ENCODE assay signal across 26 mouse cellular contexts in the genomic region with DNA sequence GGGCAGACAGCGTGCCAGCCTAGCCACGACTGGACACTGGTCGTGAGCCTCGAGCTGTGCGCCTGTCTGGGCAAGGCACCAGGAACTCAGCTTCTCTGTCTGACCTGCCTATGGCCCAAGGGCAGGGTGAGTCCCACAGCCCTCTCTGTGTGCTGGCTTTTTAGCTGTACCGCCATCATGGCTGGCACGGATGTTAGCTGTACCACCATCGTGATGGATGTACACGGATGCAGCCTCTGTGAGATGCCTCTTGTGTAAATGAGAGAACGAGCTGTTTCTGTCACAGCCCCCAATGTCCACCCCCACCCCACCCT. TPM values are rescaled to one million over a fixed set of nuclear protein-coding genes. Genes with fewer than 3 reads are reported as not detected.
DNase-seq lines count a peak whose midpoint lies in the region; ATAC-seq and TF ChIP-seq lines count a peak whose summit lies in the region.
"Had no signal": no experiment of that assay in that cellular context is flagged by ENCODE, and none has a peak within 500 bp of the region (broad histone marks: within the 10 kb centered on the region; RNA-seq: fewer than 3 reads in every experiment).

No protein-coding gene starts in this region.

- no peak for ATAC-seq in activated CD4-positive, CD25-positive, alpha-beta regulatory T cell, adult 4 months
- ATAC-seq: forebrain, embryonic 15.5 days; hindbrain, postnatal 0 days; intestine, embryonic 16.5 days had no signal

- peak overlapping the region; percentile 70; the same call in 1 of the 2 replicates for H3K4me2 ChIP-seq in CH12.LX (ENCODE audit: insufficient read depth, low read depth, poor library complexity, severe bottlenecking)
- H3K4me2 ChIP-seq: embryonic facial prominence, embryonic 12.5 days; embryonic facial prominence, embryonic 15.5 days; forebrain, embryonic 12.5 days; forebrain, embryonic 15.5 days; heart, embryonic 13.5 days; hindbrain, embryonic 14.5 days had no signal

- H3K36me3 ChIP-seq in CH12.LX (replicated peaks in 1 of 2; ENCODE audit: control insufficient read depth in 1 of 2, insufficient read depth in 1 of 2, low read length in 1 of 2), result peaks cover 0 to 3% of the 10 kb centered on the region in 2 experiments
- H3K36me3 ChIP-seq: embryonic facial prominence, embryonic 12.5 days; embryonic facial prominence, embryonic 15.5 days; forebrain, embryonic 12.5 days; forebrain, embryonic 15.5 days; G1E; heart, embryonic 10.5 days; heart, embryonic 13.5 days had no signal

- H3K79me2 ChIP-seq in CH12.LX (replicated peaks; ENCODE audit: control insufficient read depth, extremely low read depth, insufficient read depth, poor library complexity, severe bottlenecking), result no peaks in the 10 kb centered on the region

- H3K4me1 ChIP-seq in CH12.LX (ENCODE audit: control insufficient read depth in 1 of 2, insufficient read depth in 2 of 2), result peaks cover 7 to 26% of the 10 kb centered on the region in 2 experiments; a peak in 3 of 4 replicates
- H3K4me1 ChIP-seq: embryonic facial prominence, embryonic 12.5 days; embryonic facial prominence, embryonic 15.5 days; forebrain, embryonic 12.5 days had no signal

- TF ChIP-seq CTCF in CH12.LX (conservative IDR thresholded peaks at IDR 0.05 in 1 of 2, IDR thresholded peaks at IDR 0.05 in 1 of 2; ENCODE audit: low read depth in 2 of 2, low read length in 2 of 2), result no peak

- no peak overlapping the region for H3K4me3 ChIP-seq in CH12.LX (replicated peaks in 1 of 3; ENCODE audit: low read depth in 2 of 3, low read length in 2 of 3, poor library complexity in 1 of 3)
- H3K4me3 ChIP-seq: embryonic facial prominence, embryonic 12.5 days; embryonic facial prominence, embryonic 15.5 days; forebrain, embryonic 12.5 days; forebrain, embryonic 15.5 days; heart, embryonic 10.5 days; heart, embryonic 13.5 days had no signal

- in situ Hi-C loops in CH12.LX (cut with MboI; ENCODE audit: low pct_ligation_motif_present, low pct_unique_long_range_greater_than_20kb, low sequenced_read_pairs), result loop anchor here (5.0 to 25.0 kb wide), 4 partner anchors 51 to 1271 kb away; a partner anchor contains a TSS

- TF ChIP-seq POLR2A in CH12.LX (IDR thresholded peaks at IDR 0.05; ENCODE audit: low read depth, low read length), result no peak

- DNase-seq in heart, adult 11 months, result peak; percentile 92
- DNase-seq in heart, adult 9 months (ENCODE audit: low spot score in 2 of 2), result no peak
- DNase-seq in CH12.LX (ENCODE audit: extremely low read depth), result no peak
- peak; percentile 8 for DNase-seq in T-cell, adult 2 months (ENCODE audit: low spot score)
- no peak for DNase-seq in gastrocnemius, postnatal 25 days
- DNase-seq: adrenal gland, adult 2 months; adrenal gland, postnatal 14 days; cerebellum, adult 18-20 months; cerebellum, adult 9-10 months; cerebellum, postnatal 25 days; gastrocnemius, postnatal 10 days; heart, adult 18-20 months; heart, postnatal 14 days; heart, postnatal 4 days; kidney, adult 2 months had no signal

- no peak for TF ChIP-seq RAD21 in CH12.LX (IDR thresholded peaks at IDR 0.05; ENCODE audit: low read depth, low read length)

- TF ChIP-seq EP300 in CH12.LX (IDR thresholded peaks at IDR 0.05; ENCODE audit: low read length), result no peak

- dilution Hi-C loops in CH12.LX (cut with MboI; ENCODE audit: extremely low pct_ligation_motif_present, extremely low pct_unique_long_range_greater_than_20kb, low sequenced_read_pairs), result no loop called here

- no peaks in the 10 kb centered on the region for H3K27me3 ChIP-seq in CH12.LX (replicated peaks)
- H3K27me3 ChIP-seq: embryonic facial prominence, embryonic 12.5 days; embryonic facial prominence, embryonic 15.5 days; forebrain, embryonic 12.5 days; forebrain, embryonic 15.5 days; heart, embryonic 13.5 days had no signal

- no peak overlapping the region for H3K9ac ChIP-seq in CH12.LX (ENCODE audit: insufficient read depth, low read depth)
- H3K9ac ChIP-seq: embryonic facial prominence, embryonic 12.5 days; embryonic facial prominence, embryonic 15.5 days; forebrain, embryonic 12.5 days; forebrain, embryonic 15.5 days; heart, embryonic 13.5 days; hindbrain, embryonic 14.5 days had no signal

- H3K27ac ChIP-seq in CH12.LX (ENCODE audit: insufficient read depth, low read depth), result peak overlapping the region; percentile 12; the same call in 1 of the 2 replicates
- H3K27ac ChIP-seq: embryonic facial prominence, embryonic 12.5 days; embryonic facial prominence, embryonic 15.5 days; forebrain, embryonic 12.5 days; heart, embryonic 10.5 days; heart, embryonic 13.5 days; hindbrain, embryonic 14.5 days; hindbrain, postnatal 0 days had no signal

- H3K9me3 ChIP-seq in CH12.LX (replicated peaks; ENCODE audit: low read length), result no peaks in the 10 kb centered on the region
- H3K9me3 ChIP-seq: embryonic facial prominence, embryonic 12.5 days; embryonic facial prominence, embryonic 15.5 days; forebrain, embryonic 12.5 days; forebrain, embryonic 15.5 days; G1E; heart, embryonic 10.5 days; heart, embryonic 13.5 days had no signal

TF ChIP-seq in CH12.LX, 34 proteins besides CTCF, POLR2A, EP300 and RAD21:
- no peak for TF ChIP-seq TBP (conservative IDR thresholded peaks at IDR 0.05; ENCODE audit: low read depth, low read length)
- no peak for TF ChIP-seq CHD1 (IDR thresholded peaks at IDR 0.05; ENCODE audit: low read depth, low read length)
- TF ChIP-seq MEF2A (IDR thresholded peaks at IDR 0.05; ENCODE audit: borderline replicate concordance, low read depth, low read length), result no peak
- no peak for TF ChIP-seq ZC3H11A (IDR thresholded peaks at IDR 0.05; ENCODE audit: low read depth, low read length)
- no peak for TF ChIP-seq ETS1 (conservative IDR thresholded peaks at IDR 0.05; ENCODE audit: low read depth, low read length)
- no peak for TF ChIP-seq NELFE (IDR thresholded peaks at IDR 0.05; ENCODE audit: low read depth, low read length)

RNA-seq across cellular contexts. Expression of a gene that starts 39.2 kb away (rescaled TPM):
- total RNA-seq in CH12.LX (2012; rRNA removed) (43.1 and 51.8 TPM in 2 replicates), CH12.LX (2014; rRNA removed) (73.7 and 88.8 TPM in 2 replicates)
- 69.1 and 83.7 TPM in 2 replicates for polyA plus RNA-seq in CH12.LX (2012; ENCODE audit: insufficient read length, low read depth)
- total RNA-seq in gastrocnemius, postnatal 25 days (2021), result 10 to 100 TPM in 1 of 2 experiments, 1 to 10 TPM in 1; 9.6 to 11.4 TPM
- polyA plus RNA-seq in activated CD4-positive, CD25-positive, alpha-beta regulatory T cell, adult 4 months (2017; shearing (Covaris generic)), result 10 to 100 TPM; 23.4 to 30.7 TPM

Comparison
In these comparisons a context has a peak if more than half of its experiments do, and no peak if none do; other contexts are left out.
1. DNase-seq: peak in heart, adult 11 months (single experiment) and T-cell, adult 2 months (single experiment); none in heart, adult 9 months (0 of 2), CH12.LX (single experiment) and gastrocnemius, postnatal 25 days (single experiment).